Mouse (Mus musculus): ENCODE results near the gene Cep164. TPM values are rescaled to one million over a fixed set of nuclear protein-coding genes. Genes with fewer than 3 reads are reported as not detected.

Gene Cep164
- polyA plus RNA-seq, 1 experiment from 2014 or later: 5.4 TPM

DNA sequence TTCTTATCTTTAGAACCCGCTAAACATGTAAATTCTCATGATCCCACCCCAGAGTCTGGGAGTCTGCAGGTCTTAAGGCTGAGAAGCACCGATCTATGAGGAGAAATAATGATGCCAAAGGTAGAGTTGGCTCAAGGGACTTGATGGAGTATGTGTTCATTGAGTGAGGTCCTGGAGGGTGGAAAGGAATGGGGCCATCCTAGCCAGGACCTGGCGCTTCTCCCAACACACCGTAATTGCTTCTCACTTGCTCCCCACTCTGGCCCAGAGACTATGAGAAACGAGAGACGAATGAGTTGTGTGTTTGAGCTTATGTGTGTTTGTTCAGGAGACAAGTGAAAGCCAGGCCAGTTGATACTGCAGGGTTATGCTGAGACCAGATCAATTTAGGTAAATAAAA is 13.0 kb upstream of the Cep164 start:
- Histone ChIP-seq H3K27me3 (ENCODE audit: control insufficient read depth, insufficient read depth, low read depth, low read length) (peaks cover 12% of the 10 kb centered on the region), H3K4me2 (ENCODE audit: low read depth, low read length) (peak overlapping the region; percentile 60), H3K4me3 (ENCODE audit: low read depth, low read length) (peak overlapping the region; percentile 16; the same call in 1 of the 2 replicates), H3K36me3 (ENCODE audit: control insufficient read depth, insufficient read depth) (no peaks in the 10 kb centered on the region), H3K9me3 (replicated peaks; ENCODE audit: control insufficient read depth, low read length) (no peaks in the 10 kb centered on the region), H3K27ac (ENCODE audit: low read length) (peak overlapping the region; percentile 49), H3K9ac (ENCODE audit: low read depth, low read length) (no peak overlapping the region), H3K4me1 (ENCODE audit: control insufficient read depth, low read depth, low read length) (peaks cover 5% of the 10 kb centered on the region)
- 64% methylated on average over 6 of the region's 6 CpGs for WGBS (ENCODE audit: insufficient replicate concordance)
- peak; percentile 31; the same call in 1 of the 2 replicates for ATAC-seq (ENCODE audit: low read depth)

DNA sequence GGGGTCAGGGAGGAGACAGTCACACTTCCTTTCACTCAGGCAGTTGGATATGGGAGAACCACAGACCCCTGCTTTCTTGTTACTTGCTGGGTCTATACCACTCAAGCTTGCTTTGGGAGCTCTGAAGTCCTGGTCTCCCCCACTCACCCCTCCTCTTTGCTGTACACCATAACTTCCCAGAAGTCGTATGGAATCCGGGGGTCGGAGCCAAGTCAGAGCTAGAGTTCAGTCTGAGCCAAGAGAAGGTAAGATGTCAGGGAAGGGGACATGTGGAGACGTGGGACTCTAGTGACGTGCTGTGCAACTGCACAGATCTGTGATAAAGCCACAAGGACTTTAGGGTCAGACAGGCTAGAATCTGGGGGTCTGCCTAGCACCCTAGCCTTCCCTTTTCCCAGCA is 11.8 kb upstream of the Cep164 start:
- H3K4me3 ChIP-seq (ENCODE audit: low read depth, low read length): peak overlapping the region; percentile 67
- no peaks in the 10 kb centered on the region for H3K36me3 ChIP-seq (ENCODE audit: control insufficient read depth, insufficient read depth)
- peaks cover 12% of the 10 kb centered on the region for H3K27me3 ChIP-seq (ENCODE audit: control insufficient read depth, insufficient read depth, low read depth, low read length)
- WGBS (ENCODE audit: insufficient replicate concordance): 39% methylated on average over 5 of the region's 5 CpGs
- peak overlapping the region; percentile 60 for H3K4me2 ChIP-seq (ENCODE audit: low read depth, low read length)
- no peaks in the 10 kb centered on the region for H3K9me3 ChIP-seq (replicated peaks; ENCODE audit: control insufficient read depth, low read length)
- peaks cover 5% of the 10 kb centered on the region for H3K4me1 ChIP-seq (ENCODE audit: control insufficient read depth, low read depth, low read length)
- H3K27ac ChIP-seq (ENCODE audit: low read length): no peak overlapping the region
- ATAC-seq (ENCODE audit: low read depth): no peak
- peak overlapping the region; percentile 68; the same call in 1 of the 2 replicates for H3K9ac ChIP-seq (ENCODE audit: low read depth, low read length)

DNA sequence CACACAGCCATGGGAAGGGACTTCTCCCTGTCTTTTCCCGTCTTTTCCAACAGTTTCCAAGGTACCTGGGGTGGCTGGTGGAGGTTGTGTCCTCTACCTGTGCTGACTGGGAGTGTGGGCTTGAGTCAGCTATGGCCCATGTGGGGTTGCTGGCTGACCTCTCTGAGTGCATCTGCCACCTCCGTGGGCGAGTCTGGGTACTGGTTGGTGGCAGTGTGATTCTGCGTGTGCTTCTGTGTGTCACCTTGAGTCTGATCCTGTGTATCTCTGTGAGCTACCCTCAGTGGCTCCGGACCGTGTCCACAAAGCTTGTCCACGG is 11.4 kb upstream of the Cep164 start:
- Histone ChIP-seq H3K4me2 (ENCODE audit: low read depth, low read length) (peak overlapping the region; percentile 60), H3K9me3 (replicated peaks; ENCODE audit: control insufficient read depth, low read length) (no peaks in the 10 kb centered on the region), H3K4me1 (ENCODE audit: control insufficient read depth, low read depth, low read length) (peaks cover 5% of the 10 kb centered on the region), H3K4me3 (ENCODE audit: low read depth, low read length) (peak overlapping the region; percentile 67), H3K36me3 (ENCODE audit: control insufficient read depth, insufficient read depth) (no peaks in the 10 kb centered on the region), H3K27ac (ENCODE audit: low read length) (no peak overlapping the region), H3K27me3 (ENCODE audit: control insufficient read depth, insufficient read depth, low read depth, low read length) (peaks cover 12% of the 10 kb centered on the region), H3K9ac (ENCODE audit: low read depth, low read length) (peak overlapping the region; percentile 68)
- ATAC-seq (ENCODE audit: low read depth): 0 out of 2 replicates have a peak, but pooled peaks have one; percentile 2
- WGBS (ENCODE audit: insufficient replicate concordance): 34% methylated on average over 7 of the region's 7 CpGs

DNA sequence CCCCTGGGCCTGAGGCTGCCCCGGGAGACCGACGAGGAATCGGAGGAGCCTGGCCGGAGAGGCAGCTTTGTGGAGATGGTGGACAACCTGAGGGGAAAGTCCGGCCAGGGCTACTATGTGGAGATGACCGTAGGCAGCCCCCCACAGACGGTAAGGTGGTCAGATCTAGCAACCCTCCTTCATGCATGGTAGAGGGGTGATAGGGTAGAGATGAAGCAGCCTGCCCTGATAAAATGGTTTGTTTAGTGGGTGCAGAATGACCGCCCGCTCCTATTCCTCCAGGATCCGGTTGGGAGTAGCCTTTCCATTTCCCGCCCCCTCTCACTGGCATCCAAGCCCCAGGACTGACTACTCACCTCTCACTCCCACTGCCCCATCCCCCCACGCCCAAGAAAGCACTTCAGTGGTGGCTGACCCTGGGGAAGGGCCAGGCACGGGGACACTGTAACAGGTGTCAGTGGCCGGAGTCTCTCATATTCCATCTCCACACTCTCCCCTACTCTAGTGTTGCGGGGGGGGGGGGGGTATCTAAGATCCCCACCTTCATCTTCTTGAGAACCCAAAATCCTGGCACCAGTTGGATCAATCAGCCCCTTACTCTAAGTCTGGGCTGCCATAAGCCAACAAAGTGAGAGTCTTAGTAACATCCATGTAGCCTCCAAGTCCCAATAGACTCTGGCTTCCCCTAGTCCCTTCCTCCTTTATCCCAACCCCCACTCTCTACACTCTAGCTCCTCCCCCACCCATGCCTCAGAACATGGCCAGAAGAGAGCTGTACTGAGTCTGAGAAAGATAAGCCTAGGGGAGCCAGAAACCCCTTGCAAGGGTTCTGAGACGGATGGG is 10.9 kb upstream of the Cep164 start:
- H3K4me1 ChIP-seq (ENCODE audit: control insufficient read depth, low read depth, low read length): peaks cover 5% of the 10 kb centered on the region
- no peaks in the 10 kb centered on the region for H3K36me3 ChIP-seq (ENCODE audit: control insufficient read depth, insufficient read depth)
- H3K9me3 ChIP-seq (replicated peaks; ENCODE audit: control insufficient read depth, low read length): no peaks in the 10 kb centered on the region
- 23% methylated on average over 17 of the region's 17 CpGs for WGBS (ENCODE audit: insufficient replicate concordance)
- H3K27ac ChIP-seq (ENCODE audit: low read length): no peak overlapping the region
- peak overlapping the region; percentile 68 for H3K9ac ChIP-seq (ENCODE audit: low read depth, low read length)
- ATAC-seq (ENCODE audit: low read depth): peak; percentile 48
- H3K27me3 ChIP-seq (ENCODE audit: control insufficient read depth, insufficient read depth, low read depth, low read length): peaks cover 12% of the 10 kb centered on the region
- peak overlapping the region; percentile 60 for H3K4me2 ChIP-seq (ENCODE audit: low read depth, low read length)
- H3K4me3 ChIP-seq (ENCODE audit: low read depth, low read length): peak overlapping the region; percentile 67

DNA sequence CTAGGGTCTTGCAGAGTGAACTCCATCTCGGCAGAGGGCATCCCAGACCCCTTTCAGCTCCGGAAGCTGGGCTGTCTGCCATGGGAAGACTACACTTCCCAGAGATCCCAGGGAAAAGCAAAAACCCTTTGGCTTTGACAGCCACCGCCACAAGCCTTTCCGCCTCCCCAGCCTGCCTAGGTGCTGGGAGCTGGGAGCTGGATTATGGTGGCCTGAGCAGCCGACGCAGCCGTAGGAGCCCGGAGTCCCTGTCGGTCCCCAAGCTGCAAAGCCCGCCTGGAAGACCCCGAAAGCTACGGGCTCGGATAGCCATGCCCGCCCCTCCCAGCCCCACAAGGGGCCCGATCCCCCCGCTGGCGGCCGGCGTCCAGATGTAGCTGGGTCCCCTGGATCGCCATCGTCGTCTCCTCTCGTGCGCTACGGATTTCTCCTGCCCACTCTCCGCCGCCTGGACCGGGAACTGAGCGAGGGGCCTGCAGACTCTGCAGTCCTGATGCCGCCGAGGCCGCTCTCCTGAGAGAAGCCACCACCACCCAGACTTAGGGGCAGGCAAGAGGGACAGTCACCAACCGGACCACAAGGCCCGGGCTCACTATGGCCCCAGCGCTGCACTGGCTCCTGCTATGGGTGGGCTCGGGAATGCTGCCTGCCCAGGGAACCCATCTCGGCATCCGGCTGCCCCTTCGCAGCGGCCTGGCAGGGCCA is 10.1 kb upstream of the Cep164 start, which contains the start of gene Bace1:
TSS of gene Bace1 (plus strand) at position 147 of the 705 bp plus-strand sequence.
- Histone ChIP-seq H3K36me3 (ENCODE audit: control insufficient read depth, insufficient read depth) (no peaks in the 10 kb centered on the region), H3K4me1 (ENCODE audit: control insufficient read depth, low read depth, low read length) (peaks cover 5% of the 10 kb centered on the region), H3K4me2 (ENCODE audit: low read depth, low read length) (peak within 1 kb of the TSS; percentile 60), H3K9me3 (replicated peaks; ENCODE audit: control insufficient read depth, low read length) (no peaks in the 10 kb centered on the region), H3K9ac (ENCODE audit: low read depth, low read length) (peak within 1 kb of the TSS; percentile 68), H3K4me3 (ENCODE audit: low read depth, low read length) (peak within 1 kb of the TSS; percentile 67), H3K27me3 (ENCODE audit: control insufficient read depth, insufficient read depth, low read depth, low read length) (peaks cover 12% of the 10 kb centered on the region), H3K27ac (ENCODE audit: low read length) (no peak within 1 kb of the TSS)
- ATAC-seq (ENCODE audit: low read depth): peak; percentile 50
- 1% methylated on average over 40 of the region's 40 CpGs for WGBS (ENCODE audit: insufficient replicate concordance)

DNA sequence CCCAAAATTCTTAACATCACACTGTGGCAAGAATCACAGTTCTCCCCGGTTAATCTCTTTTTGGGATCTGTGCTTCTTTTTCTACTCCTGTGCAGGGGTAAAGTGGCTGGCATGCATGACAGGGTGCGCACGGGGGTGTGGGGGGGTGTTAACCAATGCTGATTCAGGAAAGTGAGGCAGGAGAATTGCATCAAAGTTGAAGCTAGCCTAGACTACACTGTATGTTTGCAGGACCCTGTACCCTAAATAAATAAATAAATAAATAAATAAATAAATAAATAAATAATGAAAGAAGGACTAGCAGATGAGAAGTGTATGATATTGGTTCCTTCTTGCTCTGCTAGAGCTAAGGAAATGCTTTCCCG is 9.6 kb upstream of the Cep164 start:
- Histone ChIP-seq H3K27ac (ENCODE audit: low read length) (no peak overlapping the region), H3K27me3 (ENCODE audit: control insufficient read depth, insufficient read depth, low read depth, low read length) (peaks cover 12% of the 10 kb centered on the region), H3K4me1 (ENCODE audit: control insufficient read depth, low read depth, low read length) (peaks cover 5% of the 10 kb centered on the region), H3K4me2 (ENCODE audit: low read depth, low read length) (peak overlapping the region; percentile 60), H3K36me3 (ENCODE audit: control insufficient read depth, insufficient read depth) (no peaks in the 10 kb centered on the region), H3K9me3 (replicated peaks; ENCODE audit: control insufficient read depth, low read length) (no peaks in the 10 kb centered on the region), H3K9ac (ENCODE audit: low read depth, low read length) (no peak overlapping the region), H3K4me3 (ENCODE audit: low read depth, low read length) (peak overlapping the region; percentile 67)
- no peak for ATAC-seq (ENCODE audit: low read depth)
- 24% methylated on average over 4 of the region's 4 CpGs for WGBS (ENCODE audit: insufficient replicate concordance)

DNA sequence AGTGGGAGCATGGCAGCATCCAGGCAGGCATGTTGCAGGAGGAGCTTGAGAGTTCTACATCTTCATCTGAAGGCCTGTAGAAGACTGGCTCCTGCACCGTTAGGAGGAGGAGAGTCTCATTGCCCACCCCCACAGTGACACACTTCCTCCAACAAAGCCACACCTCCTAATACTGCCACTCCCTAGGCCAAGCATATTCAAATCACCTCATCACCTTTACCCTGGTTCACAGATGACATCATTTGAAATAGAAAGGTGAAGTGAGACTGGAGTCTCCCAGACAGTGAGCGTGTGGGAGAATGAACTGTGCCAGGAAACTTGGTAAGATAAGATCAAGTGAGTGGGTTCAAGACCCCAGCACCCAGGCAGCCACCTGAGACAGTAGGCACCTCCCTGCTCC is 5.0 kb upstream of the Cep164 start:
- 55% methylated on average over 2 of the region's 2 CpGs for WGBS (ENCODE audit: insufficient replicate concordance)
- H3K9ac ChIP-seq (ENCODE audit: low read depth, low read length): no peak overlapping the region
- no peak overlapping the region for H3K4me3 ChIP-seq (ENCODE audit: low read depth, low read length)
- peaks cover 3% of the 10 kb centered on the region for H3K27me3 ChIP-seq (ENCODE audit: control insufficient read depth, insufficient read depth, low read depth, low read length)
- no peak for ATAC-seq (ENCODE audit: low read depth)
- H3K27ac ChIP-seq (ENCODE audit: low read length): no peak overlapping the region
- H3K4me2 ChIP-seq (ENCODE audit: low read depth, low read length): no peak overlapping the region
- H3K36me3 ChIP-seq (ENCODE audit: control insufficient read depth, insufficient read depth): no peaks in the 10 kb centered on the region
- peaks cover 2% of the 10 kb centered on the region for H3K4me1 ChIP-seq (ENCODE audit: control insufficient read depth, low read depth, low read length)
- no peaks in the 10 kb centered on the region for H3K9me3 ChIP-seq (replicated peaks; ENCODE audit: control insufficient read depth, low read length)

DNA sequence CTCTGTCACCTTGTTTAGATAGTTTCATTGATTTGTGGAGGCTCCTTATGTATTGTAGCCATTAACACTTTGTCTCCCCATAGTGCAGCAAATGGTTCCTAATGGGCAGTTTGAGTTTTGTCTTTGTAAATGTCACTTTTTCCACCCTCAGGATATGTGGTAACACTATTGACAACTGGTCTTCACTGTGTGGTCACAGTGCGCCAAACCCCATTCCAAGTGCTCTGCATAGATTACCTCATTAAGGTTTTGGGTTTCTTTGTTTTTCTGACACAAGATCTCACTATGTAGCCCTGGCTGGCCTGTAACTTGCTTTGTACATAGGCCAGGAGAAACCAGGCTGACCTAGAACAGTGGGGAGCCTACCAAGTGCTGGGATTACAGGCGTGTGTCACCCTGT is 4.4 kb upstream of the Cep164 start:
- H3K9ac ChIP-seq (ENCODE audit: low read depth, low read length): no peak overlapping the region
- no peak overlapping the region for H3K27ac ChIP-seq (ENCODE audit: low read length)
- H3K4me2 ChIP-seq (ENCODE audit: low read depth, low read length): no peak overlapping the region
- no peaks in the 10 kb centered on the region for H3K9me3 ChIP-seq (replicated peaks; ENCODE audit: control insufficient read depth, low read length)
- no peak for ATAC-seq (ENCODE audit: low read depth)
- no peaks in the 10 kb centered on the region for H3K36me3 ChIP-seq (ENCODE audit: control insufficient read depth, insufficient read depth)
- peaks cover 2% of the 10 kb centered on the region for H3K4me1 ChIP-seq (ENCODE audit: control insufficient read depth, low read depth, low read length)
- no peak overlapping the region for H3K4me3 ChIP-seq (ENCODE audit: low read depth, low read length)
- no peaks in the 10 kb centered on the region; the same call in 1 of the 2 replicates for H3K27me3 ChIP-seq (ENCODE audit: control insufficient read depth, insufficient read depth, low read depth, low read length)
- 64% methylated on average over 2 of the region's 2 CpGs for WGBS (ENCODE audit: insufficient replicate concordance)

DNA sequence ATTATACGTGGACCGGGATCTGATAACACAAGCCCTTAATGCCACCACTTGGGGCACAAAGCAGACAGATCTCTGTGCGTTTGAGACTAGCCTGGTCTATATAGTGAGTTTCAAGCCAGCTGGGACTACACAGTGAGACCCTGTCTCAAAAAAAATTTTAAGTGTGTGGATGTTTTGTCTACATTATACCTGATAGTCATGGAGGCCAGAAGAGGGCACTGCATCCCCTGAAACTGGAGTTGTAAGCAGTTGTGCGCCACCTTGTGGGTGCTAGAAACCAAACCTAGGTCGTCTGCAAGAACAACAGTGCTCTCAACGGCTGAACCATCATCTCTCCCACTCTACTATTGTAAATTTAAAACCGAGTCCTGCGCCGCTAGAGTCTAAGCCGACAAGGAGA is 616 bp upstream of the Cep164 start:
- Histone ChIP-seq H3K9me3 (replicated peaks; ENCODE audit: control insufficient read depth, low read length) (no peaks in the 10 kb centered on the region), H3K4me1 (ENCODE audit: control insufficient read depth, low read depth, low read length) (peaks cover 9% of the 10 kb centered on the region), H3K9ac (ENCODE audit: low read depth, low read length) (peak overlapping the region; percentile 19; the same call in 1 of the 2 replicates), H3K4me2 (ENCODE audit: low read depth, low read length) (peak overlapping the region; percentile 89), H3K27ac (ENCODE audit: low read length) (no peak overlapping the region), H3K36me3 (ENCODE audit: control insufficient read depth, insufficient read depth) (no peaks in the 10 kb centered on the region), H3K27me3 (ENCODE audit: control insufficient read depth, insufficient read depth, low read depth, low read length) (no peaks in the 10 kb centered on the region), H3K4me3 (ENCODE audit: low read depth, low read length) (peak overlapping the region; percentile 84)
- WGBS (ENCODE audit: insufficient replicate concordance): 25% methylated on average over 10 of the region's 10 CpGs
- peak; percentile 27; the same call in 1 of the 2 replicates for ATAC-seq (ENCODE audit: low read depth)
